Mouse (Mus musculus) bone marrow macrophage, adult 2 months (primary cell): ENCODE measurements around the gene Ssb.
"Not testable (repeated sequence)": the region's sequence is repeated elsewhere in the genome, so short reads cannot be mapped to it uniquely, and the experiment has no call there.

Experiments
- CTCF ChIP-seq: IDR thresholded peaks from 2 replicates; pipeline ENCODE4 v1.5.1; 2012; ENCODE audit warnings: low read depth, mild to moderate bottlenecking, low read length, moderate library complexity
- POLR2A ChIP-seq: IDR thresholded peaks from 2 replicates; pipeline ENCODE4 v1.6.1; 2012; ENCODE audit warnings: mild to moderate bottlenecking, low read depth, low read length, borderline replicate concordance

DNA sequence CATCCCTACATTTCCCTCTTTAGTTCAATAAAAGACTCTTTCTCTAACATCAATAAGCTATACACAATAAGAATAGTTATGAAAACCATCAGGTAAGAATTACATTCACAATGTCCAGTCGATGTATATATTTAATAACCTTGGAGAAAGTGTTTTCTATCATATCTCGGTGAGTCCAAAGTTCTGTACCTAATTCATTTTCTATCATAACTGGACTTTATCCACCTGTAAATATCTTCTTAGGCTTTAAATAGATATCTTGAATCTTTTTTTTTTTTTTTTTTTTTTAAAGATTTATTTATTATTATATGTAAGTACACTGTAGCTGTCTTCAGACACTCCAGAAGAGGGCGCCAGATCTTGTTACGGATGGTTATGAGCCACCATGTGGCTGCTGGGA is 46.0 kb downstream of the Ssb start:
- TF ChIP-seq CTCF, POLR2A: not testable (repeated sequence)
